Mouse (Mus musculus) neutrophil, adult 83 days (primary cell): ENCODE results near the gene Anxa5. TPM values are rescaled to one million over a fixed set of nuclear protein-coding genes. Genes with fewer than 3 reads are reported as not detected.

Experiments
- total RNA-seq, 2 experiments: library from RNA; stranded (reverse); gene quantifications; one replicate each; pipeline ENCODE4 v1.2.4; 2023

The Anxa5 gene
- 100 to 1,000 TPM; 124 to 145 TPM for total RNA-seq

GRCm38 (mm10) chr3:36475532-36476087 lies at the start of gene Anxa5, which contains the start of gene 1810062G17Rik:
Gene Anxa5, minus strand, starts transcription at chr3:36475894.
Gene 1810062G17Rik, plus strand, starts transcription at chr3:36475937.

GRCm38 (mm10) chr3:36521073-36522060 lies 45.7 kb upstream of the Anxa5 start, which contains the start of gene Gm11549:
Gene Gm11549, minus strand, starts transcription at chr3:36521813.

Other genes with a start within 250 kb of the Anxa5 start
- not detected for gene 1810062G17Rik, start within 50 bp of the Anxa5 start, total RNA-seq
- gene Gm11549, start 45.9 kb upstream of the Anxa5 start, total RNA-seq, result not detected
- 10 to 100 TPM; 12.8 to 15.3 TPM for gene Exosc9, start 76.7 kb upstream of the Anxa5 start, total RNA-seq
- gene Ccna2, start 96.3 kb upstream of the Anxa5 start, total RNA-seq, result 100 to 1,000 TPM in 1 of 2 experiments, 10 to 100 TPM in 1; 97.5 to 119 TPM
- under 1 TPM; 0.46 to 0.57 TPM for gene Bbs7, start 137.6 kb upstream of the Anxa5 start, total RNA-seq
- not detected for gene Trpc3, start 214.3 kb upstream of the Anxa5 start, total RNA-seq